Mouse (Mus musculus): ENCODE data around the gene Srp14. TPM values are rescaled to one million over a fixed set of nuclear protein-coding genes. Genes with fewer than 3 reads are reported as not detected.

The Srp14 gene
- polyA plus RNA-seq, 1 experiment from 2014 or later, result 85.3 TPM

- Histone ChIP-seq H3K36me3 (ENCODE audit: control insufficient read depth, insufficient read depth) (no peaks in the 10 kb centered on the region), H3K27me3 (ENCODE audit: control insufficient read depth, insufficient read depth, low read depth, low read length) (no peaks in the 10 kb centered on the region), H3K4me2 (ENCODE audit: low read depth, low read length) (no peak overlapping the region), H3K4me1 (ENCODE audit: control insufficient read depth, low read depth, low read length) (no peaks in the 10 kb centered on the region), H3K4me3 (ENCODE audit: low read depth, low read length) (no peak overlapping the region), H3K9me3 (replicated peaks; ENCODE audit: control insufficient read depth, low read length) (no peaks in the 10 kb centered on the region), H3K9ac (ENCODE audit: low read depth, low read length) (no peak overlapping the region), H3K27ac (ENCODE audit: low read length) (no peak overlapping the region)
- peak; percentile 24; the same call in 1 of the 2 replicates for ATAC-seq (ENCODE audit: low read depth)
- WGBS (ENCODE audit: insufficient replicate concordance), result 71% methylated on average over 29 of the region's 29 CpGs
Observed at GRCm38 (mm10) chr2:118510447-118511310, 31.2 kb upstream of the Srp14 start.

- Histone ChIP-seq H3K36me3 (ENCODE audit: control insufficient read depth, insufficient read depth) (no peaks in the 10 kb centered on the region), H3K4me3 (ENCODE audit: low read depth, low read length) (no peak overlapping the region), H3K4me2 (ENCODE audit: low read depth, low read length) (no peak overlapping the region), H3K9ac (ENCODE audit: low read depth, low read length) (no peak overlapping the region), H3K9me3 (replicated peaks; ENCODE audit: control insufficient read depth, low read length) (no peaks in the 10 kb centered on the region), H3K27ac (ENCODE audit: low read length) (no peak overlapping the region), H3K4me1 (ENCODE audit: control insufficient read depth, low read depth, low read length) (no peaks in the 10 kb centered on the region), H3K27me3 (ENCODE audit: control insufficient read depth, insufficient read depth, low read depth, low read length) (no peaks in the 10 kb centered on the region)
- ATAC-seq (ENCODE audit: low read depth), result no peak
- WGBS (ENCODE audit: insufficient replicate concordance), result 75% methylated on average over 8 of the region's 8 CpGs
Observed at GRCm38 (mm10) chr2:118509688-118510446, 30.4 kb upstream of the Srp14 start.

GRCm38 (mm10) chr2:118507126-118507525 is 27.6 kb upstream of the Srp14 start:
- Histone ChIP-seq H3K9me3 (replicated peaks; ENCODE audit: control insufficient read depth, low read length) (no peaks in the 10 kb centered on the region), H3K4me1 (ENCODE audit: control insufficient read depth, low read depth, low read length) (no peaks in the 10 kb centered on the region), H3K27ac (ENCODE audit: low read length) (no peak overlapping the region), H3K27me3 (ENCODE audit: control insufficient read depth, insufficient read depth, low read depth, low read length) (no peaks in the 10 kb centered on the region), H3K4me2 (ENCODE audit: low read depth, low read length) (no peak overlapping the region), H3K9ac (ENCODE audit: low read depth, low read length) (no peak overlapping the region), H3K36me3 (ENCODE audit: control insufficient read depth, insufficient read depth) (no peaks in the 10 kb centered on the region), H3K4me3 (ENCODE audit: low read depth, low read length) (no peak overlapping the region)
- ATAC-seq (ENCODE audit: low read depth), result no peak
- 61% methylated on average over 7 of the region's 7 CpGs for WGBS (ENCODE audit: insufficient replicate concordance)

GRCm38 (mm10) chr2:118500191-118500590 is 20.7 kb upstream of the Srp14 start:
- no peak overlapping the region for H3K27ac ChIP-seq (ENCODE audit: low read length)
- no peak overlapping the region for H3K4me3 ChIP-seq (ENCODE audit: low read depth, low read length)
- H3K9ac ChIP-seq (ENCODE audit: low read depth, low read length), result no peak overlapping the region
- 61% methylated on average over 2 of the region's 2 CpGs for WGBS (ENCODE audit: insufficient replicate concordance)
- H3K4me2 ChIP-seq (ENCODE audit: low read depth, low read length), result no peak overlapping the region
- H3K27me3 ChIP-seq (ENCODE audit: control insufficient read depth, insufficient read depth, low read depth, low read length), result no peaks in the 10 kb centered on the region
- H3K9me3 ChIP-seq (replicated peaks; ENCODE audit: control insufficient read depth, low read length), result no peaks in the 10 kb centered on the region
- ATAC-seq (ENCODE audit: low read depth), result no peak
- no peaks in the 10 kb centered on the region for H3K4me1 ChIP-seq (ENCODE audit: control insufficient read depth, low read depth, low read length)
- no peaks in the 10 kb centered on the region for H3K36me3 ChIP-seq (ENCODE audit: control insufficient read depth, insufficient read depth)

- no peaks in the 10 kb centered on the region for H3K36me3 ChIP-seq (ENCODE audit: control insufficient read depth, insufficient read depth)
- no peak overlapping the region for H3K9ac ChIP-seq (ENCODE audit: low read depth, low read length)
- H3K4me3 ChIP-seq (ENCODE audit: low read depth, low read length), result no peak overlapping the region
- H3K27ac ChIP-seq (ENCODE audit: low read length), result no peak overlapping the region
- H3K4me1 ChIP-seq (ENCODE audit: control insufficient read depth, low read depth, low read length), result no peaks in the 10 kb centered on the region
- H3K27me3 ChIP-seq (ENCODE audit: control insufficient read depth, insufficient read depth, low read depth, low read length), result no peaks in the 10 kb centered on the region
- H3K4me2 ChIP-seq (ENCODE audit: low read depth, low read length), result no peak overlapping the region
- no peak for ATAC-seq (ENCODE audit: low read depth)
- 22% methylated on average over 20 of the region's 20 CpGs for WGBS (ENCODE audit: insufficient replicate concordance)
- no peaks in the 10 kb centered on the region for H3K9me3 ChIP-seq (replicated peaks; ENCODE audit: control insufficient read depth, low read length)
Observed at GRCm38 (mm10) chr2:118499135-118499961, 19.8 kb upstream of the Srp14 start.

GRCm38 (mm10) chr2:118498476-118498875 is 19.0 kb upstream of the Srp14 start:
- Histone ChIP-seq H3K27ac (ENCODE audit: low read length) (no peak overlapping the region), H3K4me2 (ENCODE audit: low read depth, low read length) (no peak overlapping the region), H3K27me3 (ENCODE audit: control insufficient read depth, insufficient read depth, low read depth, low read length) (no peaks in the 10 kb centered on the region), H3K9ac (ENCODE audit: low read depth, low read length) (no peak overlapping the region), H3K36me3 (ENCODE audit: control insufficient read depth, insufficient read depth) (no peaks in the 10 kb centered on the region), H3K4me3 (ENCODE audit: low read depth, low read length) (no peak overlapping the region), H3K9me3 (replicated peaks; ENCODE audit: control insufficient read depth, low read length) (no peaks in the 10 kb centered on the region), H3K4me1 (ENCODE audit: control insufficient read depth, low read depth, low read length) (no peaks in the 10 kb centered on the region)
- WGBS (ENCODE audit: insufficient replicate concordance), result 72% methylated on average over 6 of the region's 6 CpGs
- no peak for ATAC-seq (ENCODE audit: low read depth)

GRCm38 (mm10) chr2:118497890-118498289 is 18.4 kb upstream of the Srp14 start:
- Histone ChIP-seq H3K27ac (ENCODE audit: low read length) (no peak overlapping the region), H3K27me3 (ENCODE audit: control insufficient read depth, insufficient read depth, low read depth, low read length) (no peaks in the 10 kb centered on the region), H3K4me2 (ENCODE audit: low read depth, low read length) (no peak overlapping the region), H3K36me3 (ENCODE audit: control insufficient read depth, insufficient read depth) (no peaks in the 10 kb centered on the region), H3K9ac (ENCODE audit: low read depth, low read length) (no peak overlapping the region), H3K4me3 (ENCODE audit: low read depth, low read length) (no peak overlapping the region), H3K4me1 (ENCODE audit: control insufficient read depth, low read depth, low read length) (no peaks in the 10 kb centered on the region), H3K9me3 (replicated peaks; ENCODE audit: control insufficient read depth, low read length) (no peaks in the 10 kb centered on the region)
- ATAC-seq (ENCODE audit: low read depth), result no peak
- WGBS (ENCODE audit: insufficient replicate concordance), result 74% methylated on average over 5 of the region's 5 CpGs

- H3K4me1 ChIP-seq (ENCODE audit: control insufficient read depth, low read depth, low read length), result peaks cover 11% of the 10 kb centered on the region
- no peak overlapping the region for H3K4me3 ChIP-seq (ENCODE audit: low read depth, low read length)
- no peak for ATAC-seq (ENCODE audit: low read depth)
- H3K9me3 ChIP-seq (replicated peaks; ENCODE audit: control insufficient read depth, low read length), result no peaks in the 10 kb centered on the region
- H3K27me3 ChIP-seq (ENCODE audit: control insufficient read depth, insufficient read depth, low read depth, low read length), result no peaks in the 10 kb centered on the region
- H3K4me2 ChIP-seq (ENCODE audit: low read depth, low read length), result no peak overlapping the region
- 61% methylated on average over 9 of the region's 9 CpGs for WGBS (ENCODE audit: insufficient replicate concordance)
- H3K36me3 ChIP-seq (ENCODE audit: control insufficient read depth, insufficient read depth), result no peaks in the 10 kb centered on the region
- H3K9ac ChIP-seq (ENCODE audit: low read depth, low read length), result no peak overlapping the region
- no peak overlapping the region for H3K27ac ChIP-seq (ENCODE audit: low read length)
Observed at GRCm38 (mm10) chr2:118495024-118495423, 15.5 kb upstream of the Srp14 start.

Data from liver, embryonic 16.5 days (tissue).